Mouse (Mus musculus) CD4-positive, CD25-positive, alpha-beta regulatory T cell, adult 2 months (primary cell): Measurements from ENCODE around the gene Gm10354.
"Not testable (repeated sequence)": the region's sequence is repeated elsewhere in the genome, so short reads cannot be mapped to it uniquely, and the experiment has no call there.

Experiments used
- DNase-seq: peaks from one replicate; pipeline ENCODE4 v3.0.0-alpha.2; 2012; ENCODE audit warnings: low read depth, low spot score

Gene Gm10354

GRCm38 (mm10) chr5:14955928-14956706 is 22.6 kb downstream of the Gm10354 start:
- not testable (repeated sequence) for DNase-seq

- not testable (repeated sequence) for DNase-seq
Measured at GRCm38 (mm10) chr5:14953587-14953986, 25.1 kb downstream of the Gm10354 start.

DNA sequence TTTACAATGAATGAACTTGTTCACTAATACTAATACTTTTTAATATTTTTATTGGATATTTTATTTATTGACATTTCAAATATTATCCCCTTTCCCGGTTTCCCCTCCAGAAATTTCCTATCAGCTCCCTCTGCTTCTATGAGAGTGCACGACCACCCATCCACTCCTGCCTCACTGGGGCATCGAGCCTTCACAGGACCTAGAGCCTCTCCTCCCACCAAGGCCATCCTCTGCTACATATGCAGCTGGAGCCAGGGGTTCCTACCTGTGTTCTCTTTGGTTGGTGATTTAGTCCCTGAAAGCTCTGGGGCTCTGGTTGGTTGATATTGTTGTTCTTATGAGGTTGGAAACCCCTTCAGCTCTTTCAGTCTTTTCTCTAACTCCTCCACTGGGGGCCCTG is 26.0 kb downstream of the Gm10354 start:
- DNase-seq: not testable (repeated sequence)

DNA sequence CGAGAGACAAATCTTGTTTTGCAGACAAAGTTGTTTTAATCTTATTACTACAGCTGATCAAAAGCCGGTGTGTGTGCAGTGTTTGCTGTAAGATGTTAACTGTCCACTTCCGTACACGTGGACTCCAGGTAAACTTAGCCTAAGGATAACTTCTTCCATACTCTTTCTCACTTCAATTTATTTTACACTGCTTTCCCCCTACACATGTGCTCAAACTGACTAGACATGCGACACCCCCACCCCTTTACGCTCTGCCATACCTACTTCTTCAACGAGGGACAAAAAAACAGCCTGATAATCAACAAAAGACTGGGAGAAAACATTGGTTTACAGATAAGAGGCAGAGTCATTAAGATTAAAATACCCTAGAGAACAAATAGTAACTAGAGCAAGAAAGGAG is 26.9 kb downstream of the Gm10354 start:
- not testable (repeated sequence) for DNase-seq

DNA sequence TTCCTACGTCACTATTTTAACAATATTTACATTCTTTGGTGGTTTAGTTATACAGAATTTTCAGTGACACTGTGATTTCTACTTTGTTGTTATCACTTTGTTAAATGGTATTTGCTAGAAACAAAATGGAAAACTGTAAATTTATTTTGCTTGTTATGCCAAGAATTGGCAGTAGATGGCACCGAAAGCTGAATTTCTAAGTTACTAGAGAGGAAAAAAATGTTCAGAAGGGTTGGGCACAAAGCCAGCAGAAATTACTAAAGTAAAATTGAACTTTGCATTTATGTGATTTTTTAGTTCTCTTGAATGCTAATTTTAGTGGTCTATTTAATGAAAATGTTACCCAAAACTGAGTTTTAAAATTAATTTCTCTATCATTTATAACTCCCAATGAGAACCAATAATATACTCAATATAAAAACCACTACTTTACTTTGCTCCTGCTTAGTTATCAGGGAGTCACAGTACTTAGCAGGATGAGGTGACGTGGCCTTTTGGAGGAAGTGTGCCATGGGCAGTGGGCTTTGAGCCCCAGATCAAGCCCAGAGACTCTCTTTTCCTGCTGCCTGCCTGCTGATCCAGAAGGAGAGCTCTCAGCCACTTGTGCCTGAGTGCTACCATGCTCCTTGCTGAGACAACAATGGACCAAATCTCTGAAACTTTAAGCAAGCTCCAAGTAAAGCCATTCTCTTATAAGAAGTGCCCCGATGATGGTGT is 31.1 kb downstream of the Gm10354 start:
- not testable (repeated sequence) for DNase-seq

- DNase-seq: not testable (repeated sequence)
Measured at GRCm38 (mm10) chr5:14945524-14945923, 33.2 kb downstream of the Gm10354 start.

DNA sequence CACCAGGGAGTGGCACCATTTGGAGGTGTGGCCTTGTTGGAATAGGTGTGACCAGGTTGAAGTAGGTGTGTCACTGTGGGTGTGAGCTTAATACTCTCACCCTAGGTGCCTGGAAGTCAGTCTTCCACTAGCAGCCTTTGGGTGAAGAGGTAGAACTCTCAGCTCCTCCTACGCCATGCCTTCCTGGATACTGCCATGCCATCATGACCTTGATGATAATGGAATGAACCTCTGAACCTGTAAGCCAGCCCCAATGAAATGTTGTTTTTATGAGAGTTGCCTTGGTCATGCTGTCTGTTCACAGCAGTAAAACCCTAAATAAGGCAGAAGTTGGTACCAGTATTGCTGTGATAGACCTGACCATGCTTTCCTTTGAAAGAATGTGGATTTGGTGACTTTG is 37.7 kb downstream of the Gm10354 start:
- DNase-seq: not testable (repeated sequence)

- DNase-seq: not testable (repeated sequence)
Measured at GRCm38 (mm10) chr5:14938329-14938728, 40.4 kb downstream of the Gm10354 start, which contains the start of gene Speer4e. TSS of gene Speer4e (minus strand) at chr5:14938429.

GRCm38 (mm10) chr5:14933721-14934120 is 45.0 kb downstream of the Gm10354 start:
- not testable (repeated sequence) for DNase-seq

GRCm38 (mm10) chr5:14927047-14927446 is 51.7 kb downstream of the Gm10354 start:
- DNase-seq: not testable (repeated sequence)
